Mouse (Mus musculus) stomach, postnatal 0 days (tissue): ENCODE measurements around the gene Rbms3.

ENCODE experiments used
- CTCF ChIP-seq: IDR thresholded peaks from 2 replicates; pipeline ENCODE4 v1.5.1; 2016; ENCODE audit warnings: antibody characterized with exemption, low read depth, mild to moderate bottlenecking, moderate library complexity
- EP300 ChIP-seq: optimal IDR thresholded peaks from 2 replicates; pipeline ENCODE3; 2016; ENCODE audit warnings: antibody characterized with exemption

- TF ChIP-seq CTCF (peak; percentile 54), EP300 (no peak)
Measured at GRCm38 (mm10) chr9:117051935-117052334, 577.8 kb downstream of the Rbms3 start.
